Mouse (Mus musculus) inflammation-experienced regulatory T-cells, adult 6 months (primary cell): ENCODE results near the gene Tanc1. TPM values are rescaled to one million over a fixed set of nuclear protein-coding genes. Genes with fewer than 3 reads are reported as not detected.
A peak's percentile ranks its signal among the peaks of the same experiment; 100 is the strongest.

Experiments used
- ATAC-seq: one replicate; pipeline ENCODE4 v1.8.0; 2017
- polyA plus RNA-seq, 3 experiments: library from polyadenylated mRNA; unstranded; fragments of 100-300 nt; shearing (Covaris generic); gene quantifications; one replicate each; pipeline ENCODE4 v1.2.1; 2017

The Tanc1 gene
- polyA plus RNA-seq, 3 experiments from 2014 or later = 4.7 to 13.5 (median 9.6) TPM

- no peak for ATAC-seq
Observed at GRCm38 (mm10) chr2:59613474-59614019, 1.7 kb downstream of the Tanc1 start.

- no peak for ATAC-seq
Observed at GRCm38 (mm10) chr2:59616890-59617289, 5.0 kb downstream of the Tanc1 start.

- no peak for ATAC-seq
Observed at GRCm38 (mm10) chr2:59618996-59619395, 7.2 kb downstream of the Tanc1 start.

GRCm38 (mm10) chr2:59620601-59621000 is 8.8 kb downstream of the Tanc1 start:
- ATAC-seq = no peak

- ATAC-seq = no peak
Observed at GRCm38 (mm10) chr2:59622514-59623139, 10.8 kb downstream of the Tanc1 start.

GRCm38 (mm10) chr2:59623858-59624257 is 12.0 kb downstream of the Tanc1 start:
- no peak for ATAC-seq

- no peak for ATAC-seq
Observed at GRCm38 (mm10) chr2:59625416-59625815, 13.6 kb downstream of the Tanc1 start.

- no peak for ATAC-seq
Observed at GRCm38 (mm10) chr2:59625927-59626326, 14.1 kb downstream of the Tanc1 start.

GRCm38 (mm10) chr2:59626422-59626821 is 14.6 kb downstream of the Tanc1 start:
- no peak for ATAC-seq

- no peak for ATAC-seq
Observed at GRCm38 (mm10) chr2:59627502-59627901, 15.7 kb downstream of the Tanc1 start.

- no peak for ATAC-seq
Observed at GRCm38 (mm10) chr2:59628057-59628901, 16.4 kb downstream of the Tanc1 start.

- peak; percentile 36 for ATAC-seq
Observed at GRCm38 (mm10) chr2:59629829-59630228, 18.0 kb downstream of the Tanc1 start.

- ATAC-seq = peak; percentile 80
Observed at GRCm38 (mm10) chr2:59631406-59631805, 19.6 kb downstream of the Tanc1 start.

GRCm38 (mm10) chr2:59633761-59634430 is 22.1 kb downstream of the Tanc1 start:
- ATAC-seq = no peak

GRCm38 (mm10) chr2:59637040-59637785 is 25.4 kb downstream of the Tanc1 start:
- ATAC-seq = no peak

GRCm38 (mm10) chr2:59642722-59643121 is 30.9 kb downstream of the Tanc1 start:
- no peak for ATAC-seq

- peak; percentile 19 for ATAC-seq
Observed at GRCm38 (mm10) chr2:59644816-59645215, 33.0 kb downstream of the Tanc1 start.

GRCm38 (mm10) chr2:59645515-59645914 is 33.7 kb downstream of the Tanc1 start:
- no peak for ATAC-seq

- peak; percentile 77 for ATAC-seq
Observed at GRCm38 (mm10) chr2:59646740-59647390, 35.0 kb downstream of the Tanc1 start.

GRCm38 (mm10) chr2:59648444-59648843 is 36.6 kb downstream of the Tanc1 start:
- no peak for ATAC-seq

GRCm38 (mm10) chr2:59651801-59652200 is 40.0 kb downstream of the Tanc1 start:
- no peak for ATAC-seq

- ATAC-seq = no peak
Observed at GRCm38 (mm10) chr2:59652702-59653101, 40.9 kb downstream of the Tanc1 start.
